Mouse (Mus musculus): ENCODE results near the gene Incenp.

The Incenp gene

GRCm38 (mm10) chr19:9837341-9837715 is 62.0 kb downstream of the Incenp start:
- no peak for DNase-seq (ENCODE audit: low read depth in 1 of 2, low spot score in 2 of 2)

- peak in 1 of 2 experiments; percentile 13 for DNase-seq (ENCODE audit: low read depth in 1 of 2, low spot score in 2 of 2)
These were observed 62.6 kb downstream of the Incenp start for GRCm38 (mm10) chr19:9836581-9837340.
